Mouse (Mus musculus) CH12.LX (cell line): ENCODE data around the gene Ssb. TPM values are rescaled to one million over a fixed set of nuclear protein-coding genes. Genes with fewer than 3 reads are reported as not detected.

Source experiments
- DNase-seq: peaks from one replicate; pipeline ENCODE4 v3.0.0-alpha.2; 2013; ENCODE audit errors: extremely low read depth
- H3K27ac ChIP-seq: 2 replicates; pipeline ENCODE4 v1.5.1; 2012; ENCODE audit warnings: low read depth, mild to moderate bottlenecking, control low read depth, moderate library complexity; ENCODE audit not compliant: insufficient read depth
- H3K27me3 ChIP-seq: replicated peaks from 2 replicates; pipeline ENCODE3; 2012; ENCODE audit warnings: inconsistent platforms
- H3K36me3 ChIP-seq, 2 experiments: replicated peaks in 1 of 2; 2 replicates each; pipeline versions ENCODE3 to v1.6.1; 2012; ENCODE audit warnings: inconsistent platforms in 1 of 2, low read length in 1 of 2, mild to moderate bottlenecking in 1 of 2, mixed read lengths in 1 of 2, moderate library complexity in 1 of 2; ENCODE audit not compliant: control insufficient read depth in 1 of 2, insufficient read depth in 1 of 2
- H3K4me1 ChIP-seq, 2 experiments: 2 replicates each; pipeline ENCODE4 v1.6.1; 2012; ENCODE audit warnings: inconsistent platforms in 1 of 2, moderate library complexity in 1 of 2; ENCODE audit not compliant: insufficient read depth in 2 of 2, control insufficient read depth in 1 of 2
- H3K4me2 ChIP-seq: 2 replicates; pipeline ENCODE4 v1.6.1; 2012; ENCODE audit warnings: low read depth, mild to moderate bottlenecking, control low read depth; ENCODE audit not compliant: poor library complexity, insufficient read depth, severe bottlenecking
- H3K4me3 ChIP-seq, 3 experiments: fragments of 150-350 bp in 1 of 3; sonication (generic) in 1 of 3; replicated peaks in 1 of 3; 2 replicates each; pipeline versions ENCODE3 to v1.5.1; 2011 to 2012; ENCODE audit warnings: low read depth in 2 of 3, low read length in 2 of 3, mild to moderate bottlenecking in 2 of 3, moderate library complexity in 2 of 3, control low read depth in 1 of 3, improper control_type of control experiment in 1 of 3, inconsistent platforms in 1 of 3, mixed read lengths in 1 of 3; ENCODE audit not compliant: poor library complexity in 1 of 3
- H3K79me2 ChIP-seq: replicated peaks from 2 replicates; pipeline ENCODE4 v1.6.1; 2012; ENCODE audit warnings: mild to moderate bottlenecking, moderate library complexity; ENCODE audit not compliant: control insufficient read depth, poor library complexity, insufficient read depth, severe bottlenecking; ENCODE audit errors: extremely low read depth
- H3K9ac ChIP-seq: 2 replicates; pipeline ENCODE4 v1.6.1; 2012; ENCODE audit warnings: low read depth, mild to moderate bottlenecking, control low read depth, moderate library complexity; ENCODE audit not compliant: insufficient read depth
- H3K9me3 ChIP-seq: replicated peaks from 2 replicates; pipeline ENCODE3; 2012; ENCODE audit warnings: low read length, inconsistent platforms, mixed read lengths
- BHLHE40 ChIP-seq: IDR thresholded peaks from 2 replicates; pipeline ENCODE4 v1.6.1; 2011; ENCODE audit warnings: mild to moderate bottlenecking, low read depth, low read length, improper control_type of control experiment
- CHD1 ChIP-seq: IDR thresholded peaks from 2 replicates; pipeline ENCODE4 v1.6.1; 2012; ENCODE audit warnings: low read depth, low read length, improper control_type of control experiment, inconsistent platforms
- CHD2 ChIP-seq: IDR thresholded peaks from 2 replicates; pipeline ENCODE4 v1.6.1; 2011; ENCODE audit warnings: low read length, improper control_type of control experiment
- CTCF ChIP-seq, 2 experiments: IDR thresholded peaks in 1 of 2; conservative IDR thresholded peaks in 1 of 2; 2 replicates each; pipeline ENCODE4 v1.5.1; 2011 to 2012; ENCODE audit warnings: low read depth in 2 of 2, low read length in 2 of 2, improper control_type of control experiment in 1 of 2, inconsistent platforms in 1 of 2, mild to moderate bottlenecking in 1 of 2, moderate library complexity in 1 of 2
- E2F4 ChIP-seq: IDR thresholded peaks from 2 replicates; pipeline ENCODE4 v1.6.1; 2011; ENCODE audit warnings: low read depth, low read length, improper control_type of control experiment; ENCODE audit not compliant: insufficient replicate concordance
- ELF1 ChIP-seq: IDR thresholded peaks from 2 replicates; pipeline ENCODE4 v1.6.1; 2014; ENCODE audit warnings: low read depth, mild to moderate bottlenecking, inconsistent platforms, low read length, improper control_type of control experiment
- EP300 ChIP-seq: IDR thresholded peaks from 2 replicates; pipeline ENCODE4 v1.6.1; 2011; ENCODE audit warnings: low read length, improper control_type of control experiment
- ETS1 ChIP-seq: conservative IDR thresholded peaks from 2 replicates; pipeline ENCODE4 v1.6.1; 2012; ENCODE audit warnings: low read depth, mild to moderate bottlenecking, inconsistent platforms, low read length, improper control_type of control experiment, moderate library complexity
- GABPA ChIP-seq: IDR thresholded peaks from 2 replicates; pipeline ENCODE4 v1.6.1; 2012; ENCODE audit warnings: low read depth, low read length, improper control_type of control experiment, inconsistent platforms; ENCODE audit not compliant: insufficient replicate concordance
- IRF4 ChIP-seq: IDR thresholded peaks from 2 replicates; pipeline ENCODE4 v1.6.1; 2014; ENCODE audit warnings: low read depth, mild to moderate bottlenecking, inconsistent platforms, low read length, improper control_type of control experiment
- JUN ChIP-seq: IDR thresholded peaks from 2 replicates; pipeline ENCODE4 v1.6.1; 2011; ENCODE audit warnings: low read depth, mild to moderate bottlenecking, low read length, improper control_type of control experiment, moderate library complexity; ENCODE audit not compliant: insufficient read depth
- JUND ChIP-seq: conservative IDR thresholded peaks from 2 replicates; pipeline ENCODE4 v1.6.1; 2011; ENCODE audit warnings: low read depth, low read length, improper control_type of control experiment
- KAT2A ChIP-seq: IDR thresholded peaks from 2 replicates; pipeline ENCODE4 v1.6.1; 2012; ENCODE audit warnings: low read length, improper control_type of control experiment, inconsistent platforms; ENCODE audit not compliant: insufficient replicate concordance
- MAFK ChIP-seq: IDR thresholded peaks from 2 replicates; pipeline ENCODE4 v1.6.1; 2011; ENCODE audit warnings: low read length, improper control_type of control experiment; ENCODE audit not compliant: insufficient replicate concordance
- MAX ChIP-seq: IDR thresholded peaks from 2 replicates; pipeline ENCODE4 v1.6.1; 2011; ENCODE audit warnings: low read length, improper control_type of control experiment
- MAZ ChIP-seq: IDR thresholded peaks from 2 replicates; pipeline ENCODE4 v1.6.1; 2012; ENCODE audit warnings: low read depth, mild to moderate bottlenecking, inconsistent platforms, low read length, improper control_type of control experiment, moderate library complexity
- MXI1 ChIP-seq: IDR thresholded peaks from 2 replicates; pipeline ENCODE4 v1.6.1; 2011; ENCODE audit warnings: mild to moderate bottlenecking, low read depth, low read length, improper control_type of control experiment
- MYC ChIP-seq: IDR thresholded peaks from 2 replicates; pipeline ENCODE4 v1.6.1; 2011; ENCODE audit warnings: low read depth, mild to moderate bottlenecking, improper control_type of control experiment, low read length
- NELFE ChIP-seq: IDR thresholded peaks from 2 replicates; pipeline ENCODE4 v1.6.1; 2011; ENCODE audit warnings: low read depth, low read length, improper control_type of control experiment
- NRF1 ChIP-seq: IDR thresholded peaks from 2 replicates; pipeline ENCODE4 v1.6.1; 2014; ENCODE audit warnings: low read depth, mild to moderate bottlenecking, inconsistent platforms, low read length, improper control_type of control experiment, moderate library complexity
- PAX5 ChIP-seq: IDR thresholded peaks from 2 replicates; pipeline ENCODE4 v1.6.1; 2012; ENCODE audit warnings: low read length, inconsistent platforms, mixed read lengths
- POLR2A ChIP-seq: IDR thresholded peaks from 2 replicates; pipeline ENCODE4 v1.6.1; 2011; ENCODE audit warnings: low read depth, mild to moderate bottlenecking, improper control_type of control experiment, low read length
- POLR2AphosphoS2 ChIP-seq: IDR thresholded peaks from 2 replicates; pipeline ENCODE4 v1.6.1; 2011; ENCODE audit warnings: low read depth, low read length, improper control_type of control experiment
- RAD21 ChIP-seq: IDR thresholded peaks from 2 replicates; pipeline ENCODE4 v1.6.1; 2011; ENCODE audit warnings: low read depth, mild to moderate bottlenecking, low read length, improper control_type of control experiment, moderate library complexity
- RCOR1 ChIP-seq: conservative IDR thresholded peaks from 2 replicates; pipeline ENCODE4 v1.6.1; 2012; ENCODE audit warnings: low read depth, mild to moderate bottlenecking, inconsistent platforms, low read length, improper control_type of control experiment
- SIN3A ChIP-seq: IDR thresholded peaks from 2 replicates; pipeline ENCODE4 v1.6.1; 2012; ENCODE audit warnings: low read length, improper control_type of control experiment, inconsistent platforms
- SMC3 ChIP-seq: IDR thresholded peaks from 2 replicates; pipeline ENCODE4 v1.6.1; 2011; ENCODE audit warnings: low read depth, low read length, improper control_type of control experiment
- TBP ChIP-seq: conservative IDR thresholded peaks from 2 replicates; pipeline ENCODE4 v1.6.1; 2011; ENCODE audit warnings: low read depth, low read length, improper control_type of control experiment
- TCF12 ChIP-seq: IDR thresholded peaks from 2 replicates; pipeline ENCODE4 v1.6.1; 2014; ENCODE audit warnings: low read depth, mild to moderate bottlenecking, inconsistent platforms, low read length, improper control_type of control experiment
- UBTF ChIP-seq: IDR thresholded peaks from 2 replicates; pipeline ENCODE4 v1.6.1; 2012; ENCODE audit warnings: low read depth, mild to moderate bottlenecking, inconsistent platforms, low read length, improper control_type of control experiment, moderate library complexity
- USF1 ChIP-seq: IDR thresholded peaks from 2 replicates; pipeline ENCODE4 v1.6.1; 2014; ENCODE audit warnings: low read depth, mild to moderate bottlenecking, inconsistent platforms, low read length, improper control_type of control experiment
- USF2 ChIP-seq: conservative IDR thresholded peaks from 2 replicates; pipeline ENCODE4 v1.6.1; 2011; ENCODE audit warnings: low read depth, low read length, improper control_type of control experiment
- ZC3H11A ChIP-seq: IDR thresholded peaks from 2 replicates; pipeline ENCODE4 v1.6.1; 2012; ENCODE audit warnings: low read depth, mild to moderate bottlenecking, inconsistent platforms, low read length, improper control_type of control experiment
- ZKSCAN1 ChIP-seq: IDR thresholded peaks from 2 replicates; pipeline ENCODE4 v1.6.1; 2012; ENCODE audit warnings: low read depth, inconsistent platforms, low read length, improper control_type of control experiment, borderline replicate concordance
- ZNF384 ChIP-seq: IDR thresholded peaks from 2 replicates; pipeline ENCODE4 v1.6.1; 2012; ENCODE audit warnings: low read depth, low read length, improper control_type of control experiment, inconsistent platforms
- dilution Hi-C: fragments of 300-500 bp; cut with MboI; formaldehyde crosslinking; loops from 2 replicates; pipeline ENCODE4 v1.14.3; 2020; ENCODE audit warnings: low sequenced_read_pairs; ENCODE audit not compliant: extremely low pct_unique_long_range_greater_than_20kb, extremely low pct_ligation_motif_present
- in situ Hi-C: fragments of 300-500 bp; cut with MboI; formaldehyde crosslinking; loops from 3 replicates; pipeline ENCODE4 v1.14.3; 2019; ENCODE audit warnings: low sequenced_read_pairs, low pct_ligation_motif_present, low pct_unique_long_range_greater_than_20kb, mixed read lengths
- polyA plus RNA-seq: library from polyadenylated mRNA; unstranded; fragments of >175 nt; gene quantifications from 2 replicates; pipeline ENCODE4 v1.2.1, GENCODE M21; 2012; ENCODE audit warnings: low read depth; ENCODE audit not compliant: insufficient read length
- total RNA-seq, 2 experiments: library from RNA; depleted of rRNA; stranded (reverse); fragments of 300-350 nt in 1 of 2; fragments of >200 nt in 1 of 2; gene quantifications; 2 replicates each; pipeline ENCODE4 v1.2.3; 2012 to 2014

Ssb gene
- total and polyA plus RNA-seq, 3 experiments = 124 to 410 (median 281) TPM

GRCm38 (mm10) chr2:69860972-69861452, 350 bp upstream of the Ssb start:
- Histone ChIP-seq H3K9me3 (no peaks in the 10 kb centered on the region), H3K79me2 (peaks cover 36% of the 10 kb centered on the region), H3K9ac (peak overlapping the region; percentile 76), H3K27ac (peak overlapping the region; percentile 45; the same call in 1 of the 2 replicates), H3K36me3 (peaks cover 0 to 11% of the 10 kb centered on the region in 2 experiments), H3K4me2 (peak overlapping the region; percentile 80), H3K27me3 (no peaks in the 10 kb centered on the region), H3K4me3 (peak overlapping the region; percentile 64 to 96 (median 66)), H3K4me1 (peaks cover 0 to 23% of the 10 kb centered on the region in 2 experiments; a peak in 3 of 4 replicates)
- dilution Hi-C loops (no loop called here), in situ Hi-C loops (no loop called here)
- DNase-seq = peak; percentile 44
- TF ChIP-seq JUN (no peak), ZKSCAN1 (no peak), MAFK (no peak), PAX5 (no peak), USF2 (no peak), GABPA (no peak), E2F4 (0 out of 2 replicates have a peak, but pooled peaks have one; percentile 48), CHD2 (no peak), ELF1 (peak; percentile 78), CHD1 (no peak), RCOR1 (no peak), ZNF384 (peak; percentile 84), ZC3H11A (no peak), POLR2AphosphoS2 (no peak), MYC (no peak; the same call in 1 of the 2 replicates), NELFE (no peak), MAZ (peak; percentile 69), NRF1 (no peak), KAT2A (no peak), SIN3A (peak; percentile 55; the same call in 1 of the 2 replicates), MXI1 (no peak), SMC3 (no peak), UBTF (no peak), TCF12 (no peak; the same call in 1 of the 2 replicates), JUND (no peak), CTCF (conservative IDR thresholded peaks at IDR 0.05 in 1 of 2, IDR thresholded peaks at IDR 0.05 in 1 of 2; ENCODE audit: low read depth in 2 of 2, low read length in 2 of 2) (no peak), IRF4 (0 out of 2 replicates have a peak, but pooled peaks have one; percentile 7), EP300 (0 out of 2 replicates have a peak, but pooled peaks have one; percentile 13), RAD21 (no peak), BHLHE40 (peak; percentile 42), USF1 (no peak), ETS1 (no peak), MAX (no peak), TBP (peak; percentile 73; the same call in 1 of the 2 replicates), POLR2A (no peak)
